Mouse (Mus musculus): ENCODE data around the gene Pnck.

The Pnck gene

GRCm38 (mm10) chrX:73639255-73639675 is 20.7 kb downstream of the Pnck start, which contains the start of gene Dusp9:
TSS of gene Dusp9 (plus strand) at chrX:73639419.
- DNase-seq (ENCODE audit: low spot score) = no peak

- no peak for DNase-seq (ENCODE audit: low spot score)
These were observed 22.5 kb downstream of the Pnck start for GRCm38 (mm10) chrX:73637415-73637814.

DNA sequence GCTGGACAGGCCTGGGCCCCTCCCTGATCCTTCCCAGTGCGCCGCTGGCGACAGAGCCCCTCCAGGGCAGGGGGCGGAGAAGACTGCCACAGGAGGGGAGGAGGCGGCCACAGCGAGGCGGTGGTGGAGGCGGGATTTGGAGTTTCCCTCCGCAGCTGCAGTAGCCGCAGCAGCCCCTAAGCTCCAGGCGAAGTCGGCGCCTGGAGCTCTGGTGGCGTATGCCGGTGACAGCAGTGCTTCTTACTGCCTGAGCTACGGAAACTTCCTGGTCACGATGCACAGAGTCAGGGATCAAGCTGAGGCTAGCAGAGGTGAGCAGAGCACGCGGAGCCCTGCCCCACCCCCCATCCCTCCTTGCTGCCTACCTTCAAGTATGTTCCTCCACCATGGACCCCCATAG is 24.5 kb downstream of the Pnck start:
- DNase-seq (ENCODE audit: low spot score) = no peak

DNA sequence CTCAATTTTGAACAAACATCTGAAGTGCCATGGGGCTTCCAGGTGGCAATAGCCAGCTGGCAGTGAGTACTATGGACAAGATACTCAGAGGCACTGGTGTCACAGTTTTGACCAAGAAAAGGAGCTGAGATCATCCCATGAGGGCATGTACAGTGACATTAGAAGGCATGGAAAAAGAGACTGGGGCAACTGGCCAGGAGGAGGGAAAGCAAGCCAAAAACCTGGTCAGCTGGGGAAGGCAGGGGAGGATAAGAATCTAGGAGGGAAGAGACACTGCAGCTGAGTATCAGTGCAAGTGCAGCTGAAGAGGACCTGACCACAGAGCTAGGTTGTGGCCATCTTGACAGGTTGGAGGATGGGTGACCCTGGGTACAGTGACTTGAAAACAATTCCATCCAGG is 32.9 kb downstream of the Pnck start:
- no peak for DNase-seq (ENCODE audit: low spot score)

DNA sequence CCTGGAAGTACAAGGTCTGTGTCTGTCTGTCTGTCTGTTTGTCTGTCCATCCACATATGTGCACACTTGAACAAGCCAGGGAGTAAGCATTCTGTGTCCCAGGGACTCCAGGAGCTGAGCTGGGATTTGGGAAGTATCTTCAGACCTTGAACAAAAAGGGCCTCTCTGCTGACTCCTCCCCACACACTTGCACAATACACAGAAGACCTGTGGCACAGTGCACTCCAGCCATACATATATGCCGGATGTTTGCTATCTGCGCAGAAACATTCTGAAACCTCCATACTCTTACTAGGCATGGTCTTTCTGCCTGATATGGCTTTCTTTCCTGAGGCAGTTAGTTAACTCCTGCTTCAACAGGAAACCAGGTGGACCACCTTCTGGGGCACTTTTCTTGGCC is 40.0 kb downstream of the Pnck start:
- DNase-seq (ENCODE audit: low spot score) = no peak

DNA sequence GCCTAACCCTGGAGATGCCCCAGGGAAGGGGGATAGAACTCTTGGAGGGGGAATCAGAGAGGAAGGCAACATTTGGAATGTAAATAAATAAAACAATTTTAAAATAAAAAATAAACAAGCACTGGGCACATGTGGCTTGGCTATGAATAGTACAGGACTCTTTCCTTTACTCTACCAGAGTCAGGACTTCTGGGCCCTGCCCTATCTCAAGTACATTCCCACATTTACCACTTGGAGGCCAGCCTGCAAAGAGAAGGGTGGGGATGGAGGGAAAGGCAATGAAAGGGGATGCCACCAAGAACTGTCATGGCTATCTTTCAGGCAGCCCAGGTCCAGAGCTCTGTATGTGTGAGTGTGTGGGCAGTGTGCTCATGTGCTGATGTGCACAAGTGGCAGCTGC is 40.5 kb downstream of the Pnck start:
- no peak for DNase-seq (ENCODE audit: low spot score)

DNA sequence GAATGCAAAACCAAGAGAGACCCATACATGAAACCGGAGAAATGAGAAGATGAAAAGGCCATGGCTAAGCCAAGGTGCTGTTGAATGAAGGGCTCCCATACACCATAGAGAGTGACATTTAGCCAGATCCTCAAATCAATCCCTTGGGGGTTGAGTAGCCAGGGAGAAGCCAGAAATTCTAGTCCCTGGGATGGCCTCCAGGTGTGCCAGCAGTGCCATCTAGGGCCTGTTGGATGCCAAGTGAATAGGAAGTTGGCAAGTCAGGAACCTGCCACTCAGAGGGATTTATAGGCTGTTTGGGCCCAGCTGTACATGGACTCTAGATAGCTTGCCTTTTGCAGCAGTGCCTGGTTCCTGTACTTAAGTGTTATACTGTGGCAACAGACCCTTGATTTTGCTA is 44.0 kb downstream of the Pnck start:
- DNase-seq (ENCODE audit: low spot score) = no peak

DNA sequence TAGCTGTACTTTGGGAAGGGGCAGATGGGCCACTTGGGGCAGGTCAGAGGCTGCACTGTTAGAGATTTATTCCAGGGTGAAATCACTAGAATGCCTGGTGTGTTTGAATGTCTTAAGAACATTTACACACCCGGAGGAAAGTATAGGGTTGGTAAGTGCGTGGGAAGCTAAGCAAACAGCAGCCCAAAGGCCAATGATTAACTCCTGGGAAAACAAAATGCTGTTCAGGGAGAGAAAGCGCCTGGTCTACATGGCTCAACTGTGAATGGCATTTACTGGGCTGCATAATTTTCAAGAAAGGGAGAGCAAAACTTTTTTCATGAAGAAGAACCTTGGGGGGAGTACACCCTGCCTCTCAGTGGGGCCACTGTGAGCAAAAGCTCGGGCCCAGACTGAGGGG is 46.3 kb downstream of the Pnck start:
- DNase-seq (ENCODE audit: low spot score) = no peak
